Mouse (Mus musculus) ovary, postnatal 14 days (tissue): ENCODE data around the gene Gja5.
A peak's percentile ranks its signal among the peaks of the same experiment; 100 is the strongest.
"Not testable (repeated sequence)": the region's sequence is repeated elsewhere in the genome, so short reads cannot be mapped to it uniquely, and the experiment has no call there.

Source experiments
- DNase-seq: peaks from one replicate; pipeline ENCODE4 v3.0.0; 2022; ENCODE audit warnings: low spot score

Gja5 gene

DNA sequence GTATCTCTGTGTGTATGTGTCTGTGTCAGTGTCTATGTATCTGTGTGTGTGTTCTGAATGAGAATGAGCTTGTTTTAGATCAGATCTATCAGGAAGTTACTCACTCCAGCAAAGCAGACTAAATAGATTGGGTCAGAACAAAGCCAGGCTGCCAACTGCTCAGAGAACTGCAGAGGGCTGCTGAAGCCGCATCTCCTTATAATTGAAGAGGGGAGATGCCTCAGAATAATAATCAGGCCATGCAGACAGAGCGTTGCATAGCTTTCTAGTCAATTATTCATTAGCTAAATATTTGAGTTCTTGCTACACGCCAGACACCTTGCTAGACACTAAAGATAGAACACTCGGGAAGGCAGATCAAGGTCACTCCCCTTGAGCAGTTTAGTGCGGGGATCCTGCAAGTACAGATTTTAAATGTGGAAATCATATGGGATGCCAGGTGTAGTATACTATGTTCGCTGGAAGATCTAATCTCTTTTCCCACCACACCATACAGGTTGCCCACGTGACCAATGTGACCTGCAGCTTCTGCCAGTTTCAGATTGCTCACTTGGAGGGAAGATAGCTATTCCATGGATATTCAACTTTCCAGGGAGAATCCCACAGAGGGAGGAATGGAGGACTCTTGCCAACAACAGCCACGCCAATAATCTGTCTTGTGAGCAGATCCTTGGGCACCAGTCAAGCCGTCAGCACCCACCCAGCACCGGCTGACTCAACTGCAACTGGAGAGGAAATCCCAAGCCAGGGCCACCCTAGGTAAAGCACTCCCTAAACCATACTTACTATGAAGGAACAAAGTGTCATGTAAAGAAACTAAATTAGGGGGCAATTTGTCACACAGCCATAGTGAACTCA lies 196.5 kb downstream of the Gja5 start:
- DNase-seq: peak; percentile 15

DNA sequence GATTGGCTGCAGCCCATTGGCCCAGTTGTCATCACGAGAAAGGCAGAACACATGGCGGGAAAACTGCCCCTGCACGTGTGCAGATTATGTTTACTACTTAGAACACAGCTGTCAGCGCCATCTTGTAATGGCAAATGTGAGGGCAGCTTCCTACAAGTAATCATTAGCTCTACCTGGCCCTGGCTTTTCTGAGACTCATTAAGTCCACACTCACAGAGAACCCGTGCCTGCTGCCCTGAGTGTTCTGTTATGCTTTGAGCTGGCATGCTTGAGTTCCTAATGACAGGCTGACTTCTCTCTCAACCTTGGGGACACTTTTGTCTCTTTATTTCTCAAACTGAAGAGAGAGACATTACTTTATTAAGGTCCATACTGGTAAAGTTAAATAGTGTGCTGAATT lies 199.5 kb downstream of the Gja5 start:
- not testable (repeated sequence) for DNase-seq

DNA sequence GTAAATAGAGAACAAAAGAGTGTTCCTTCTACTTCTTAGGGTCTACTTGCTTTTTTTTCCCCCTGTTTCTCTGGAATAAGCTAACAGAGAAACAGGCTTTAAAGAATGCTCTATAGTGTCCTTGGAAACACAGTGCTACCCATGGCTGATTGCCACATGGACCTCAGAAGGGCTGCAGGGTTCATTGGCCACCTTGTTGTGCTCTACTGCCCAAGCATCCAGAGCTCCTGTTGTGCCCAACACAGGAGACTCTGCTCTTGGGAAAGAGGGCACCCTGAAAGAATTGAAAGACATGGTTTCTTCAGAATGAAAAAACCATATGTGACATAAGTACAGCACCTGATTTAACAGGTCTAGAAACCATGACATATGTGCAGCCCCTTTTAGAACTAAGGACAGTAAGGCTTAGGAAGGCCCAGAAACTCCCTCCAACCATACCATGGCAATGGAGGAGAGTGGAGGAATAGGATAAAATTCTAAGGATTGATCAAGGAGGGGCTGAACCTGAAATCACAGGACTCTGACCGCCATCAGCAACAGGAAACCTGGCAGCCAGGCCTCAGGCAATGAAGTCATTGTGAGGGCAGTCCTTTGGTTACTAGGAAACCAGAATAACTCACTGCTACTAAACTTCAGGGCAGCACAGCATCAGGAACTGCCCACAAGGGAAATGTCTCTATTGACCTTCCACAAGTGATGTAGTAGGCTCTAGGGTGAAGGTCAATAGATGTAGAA lies 200.4 kb downstream of the Gja5 start:
- DNase-seq: no peak

DNA sequence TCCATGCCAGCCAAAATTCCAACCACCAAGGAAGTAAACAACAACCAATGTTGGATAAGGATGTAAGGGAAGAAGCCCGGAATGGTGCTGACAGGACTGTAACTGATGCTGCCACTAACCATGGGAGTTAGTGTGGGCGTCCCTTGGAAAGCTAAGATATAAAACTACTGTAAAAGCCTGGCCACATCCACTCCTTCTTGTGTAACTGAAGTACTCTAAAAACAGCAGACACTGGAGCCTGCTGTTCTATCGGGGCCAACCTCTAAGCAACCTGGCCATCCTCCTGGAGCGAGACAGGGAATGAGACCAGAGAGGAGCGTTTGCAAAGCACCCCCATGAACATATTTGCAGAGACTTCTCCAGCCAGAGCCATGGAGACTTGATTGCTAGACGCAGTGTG lies 213.0 kb downstream of the Gja5 start:
- DNase-seq: no peak

DNA sequence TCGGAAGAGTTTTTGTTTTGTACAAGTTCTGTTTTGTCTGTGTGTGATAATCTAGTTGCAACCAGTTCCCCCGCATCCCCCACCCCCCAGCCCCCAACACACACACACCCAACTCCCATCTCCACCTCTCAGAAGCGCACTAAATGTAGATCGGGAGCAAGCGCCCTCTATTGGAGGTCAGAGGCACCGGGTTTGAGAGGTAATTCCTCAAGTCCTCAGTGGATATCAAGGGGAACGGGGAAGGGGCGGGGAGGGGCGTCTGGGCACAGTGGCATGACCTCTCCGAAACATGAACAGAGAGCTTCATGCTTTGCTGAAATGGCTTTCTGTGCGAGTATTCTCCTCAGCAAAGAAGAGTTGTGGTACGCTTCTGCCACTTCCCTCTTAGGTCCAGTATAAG lies 213.8 kb downstream of the Gja5 start:
- DNase-seq: no peak

DNA sequence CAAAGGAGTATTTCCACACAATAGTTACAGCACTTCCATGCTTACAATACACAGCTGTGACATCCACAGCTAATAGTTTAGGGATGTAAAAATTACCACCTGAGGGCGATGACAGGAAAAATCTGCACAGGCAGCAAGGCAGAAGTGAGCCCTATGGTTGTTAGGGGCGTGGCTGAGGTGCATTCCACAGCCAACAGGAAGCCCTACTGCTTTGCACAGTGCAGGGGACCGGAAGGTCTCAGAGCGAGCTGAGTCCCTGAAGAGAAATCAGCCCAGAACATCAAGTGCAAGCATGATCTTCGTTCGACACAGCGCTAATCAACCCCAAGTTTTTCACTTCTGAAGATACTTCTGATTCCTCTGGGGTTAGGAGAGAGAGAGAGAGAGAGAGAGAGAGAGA lies 219.7 kb downstream of the Gja5 start:
- no peak for DNase-seq
